Mouse (Mus musculus): ENCODE results near the gene Stat5a. TPM values are rescaled to one million over a fixed set of nuclear protein-coding genes. Genes with fewer than 3 reads are reported as not detected.
A peak's percentile ranks its signal among the peaks of the same experiment; 100 is the strongest.

Gene Stat5a
- total and polyA plus RNA-seq, 3 experiments: 17.5 to 23.6 (median 23.0) TPM

- H3K4me1 ChIP-seq (ENCODE audit: control insufficient read depth in 1 of 2, insufficient read depth in 2 of 2): peaks cover 6 to 32% of the 10 kb centered on the region in 2 experiments
- DNase-seq (ENCODE audit: extremely low read depth): no peak
- in situ Hi-C loops (cut with MboI; ENCODE audit: low pct_ligation_motif_present, low pct_unique_long_range_greater_than_20kb, low sequenced_read_pairs) (no loop called here), dilution Hi-C loops (cut with MboI; ENCODE audit: extremely low pct_ligation_motif_present, extremely low pct_unique_long_range_greater_than_20kb, low sequenced_read_pairs) (no loop called here)
- no peak overlapping the region for H3K4me2 ChIP-seq (ENCODE audit: insufficient read depth, low read depth, poor library complexity, severe bottlenecking)
- H3K4me3 ChIP-seq (replicated peaks in 1 of 3; ENCODE audit: low read depth in 2 of 3, low read length in 2 of 3, poor library complexity in 1 of 3): no peak overlapping the region
- peaks cover 37 to 81% of the 10 kb centered on the region in 2 experiments for H3K36me3 ChIP-seq (replicated peaks in 1 of 2; ENCODE audit: control insufficient read depth in 1 of 2, insufficient read depth in 1 of 2, low read length in 1 of 2)
- H3K27me3 ChIP-seq (replicated peaks): no peaks in the 10 kb centered on the region
- TF ChIP-seq CHD2 (IDR thresholded peaks at IDR 0.05; ENCODE audit: low read length) (no peak), JUND (conservative IDR thresholded peaks at IDR 0.05; ENCODE audit: low read depth, low read length) (no peak), ZNF384 (IDR thresholded peaks at IDR 0.05; ENCODE audit: low read depth, low read length) (no peak), ELF1 (IDR thresholded peaks at IDR 0.05; ENCODE audit: low read depth, low read length) (no peak), TCF12 (IDR thresholded peaks at IDR 0.05; ENCODE audit: low read depth, low read length) (no peak), MXI1 (IDR thresholded peaks at IDR 0.05; ENCODE audit: low read depth, low read length) (no peak), SMC3 (IDR thresholded peaks at IDR 0.05; ENCODE audit: low read depth, low read length) (no peak), NRF1 (IDR thresholded peaks at IDR 0.05; ENCODE audit: low read depth, low read length) (no peak), USF2 (conservative IDR thresholded peaks at IDR 0.05; ENCODE audit: low read depth, low read length) (no peak), ZMIZ1 (IDR thresholded peaks at IDR 0.05; ENCODE audit: low read depth, low read length) (no peak), USF1 (IDR thresholded peaks at IDR 0.05; ENCODE audit: low read depth, low read length) (no peak), PAX5 (IDR thresholded peaks at IDR 0.05; ENCODE audit: low read length) (no peak), HCFC1 (IDR thresholded peaks at IDR 0.05; ENCODE audit: low read depth, low read length) (no peak), MAZ (IDR thresholded peaks at IDR 0.05; ENCODE audit: low read depth, low read length) (no peak), MEF2A (IDR thresholded peaks at IDR 0.05; ENCODE audit: borderline replicate concordance, low read depth, low read length) (peak; percentile 89), UBTF (IDR thresholded peaks at IDR 0.05; ENCODE audit: low read depth, low read length) (no peak), MAX (IDR thresholded peaks at IDR 0.05; ENCODE audit: low read length) (0 out of 2 replicates have a peak, but pooled peaks have one; percentile 31), BHLHE40 (IDR thresholded peaks at IDR 0.05; ENCODE audit: low read depth, low read length) (peak; percentile 45), POLR2AphosphoS2 (IDR thresholded peaks at IDR 0.05; ENCODE audit: low read depth, low read length) (no peak)
- no peak overlapping the region for H3K9ac ChIP-seq (ENCODE audit: insufficient read depth, low read depth)
- H3K27ac ChIP-seq (ENCODE audit: insufficient read depth, low read depth): no peak overlapping the region
- H3K9me3 ChIP-seq (replicated peaks; ENCODE audit: low read length): peaks cover 6% of the 10 kb centered on the region
- H3K79me2 ChIP-seq (replicated peaks; ENCODE audit: control insufficient read depth, extremely low read depth, insufficient read depth, poor library complexity, severe bottlenecking): peaks cover 5% of the 10 kb centered on the region; the same call in 1 of the 2 replicates
These were observed 53.4 kb downstream of the Stat5a start for GRCm38 (mm10) chr11:100912401-100913155.

GRCm38 (mm10) chr11:100914415-100914814 lies 55.3 kb downstream of the Stat5a start:
- H3K27me3 ChIP-seq (replicated peaks): no peaks in the 10 kb centered on the region
- TF ChIP-seq USF1 (IDR thresholded peaks at IDR 0.05; ENCODE audit: low read depth, low read length): no peak
- no peak for TF ChIP-seq BHLHE40 (IDR thresholded peaks at IDR 0.05; ENCODE audit: low read depth, low read length)
- no peak for TF ChIP-seq POLR2AphosphoS2 (IDR thresholded peaks at IDR 0.05; ENCODE audit: low read depth, low read length)
- no peak for TF ChIP-seq RAD21 (IDR thresholded peaks at IDR 0.05; ENCODE audit: low read depth, low read length)
- TF ChIP-seq NELFE (IDR thresholded peaks at IDR 0.05; ENCODE audit: low read depth, low read length): no peak
- no peak for TF ChIP-seq KAT2A (IDR thresholded peaks at IDR 0.05; ENCODE audit: insufficient replicate concordance, low read length)
- no peak for TF ChIP-seq MXI1 (IDR thresholded peaks at IDR 0.05; ENCODE audit: low read depth, low read length)
- no peak for TF ChIP-seq USF2 (conservative IDR thresholded peaks at IDR 0.05; ENCODE audit: low read depth, low read length)
- TF ChIP-seq E2F4 (IDR thresholded peaks at IDR 0.05; ENCODE audit: insufficient replicate concordance, low read depth, low read length): no peak
- TF ChIP-seq ETS1 (conservative IDR thresholded peaks at IDR 0.05; ENCODE audit: low read depth, low read length): no peak
- H3K79me2 ChIP-seq (replicated peaks; ENCODE audit: control insufficient read depth, extremely low read depth, insufficient read depth, poor library complexity, severe bottlenecking): peaks cover 5% of the 10 kb centered on the region; the same call in 1 of the 2 replicates
- dilution Hi-C loops (cut with MboI; ENCODE audit: extremely low pct_ligation_motif_present, extremely low pct_unique_long_range_greater_than_20kb, low sequenced_read_pairs) (no loop called here), in situ Hi-C loops (cut with MboI; ENCODE audit: low pct_ligation_motif_present, low pct_unique_long_range_greater_than_20kb, low sequenced_read_pairs) (no loop called here)
- H3K36me3 ChIP-seq (replicated peaks in 1 of 2; ENCODE audit: control insufficient read depth in 1 of 2, insufficient read depth in 1 of 2, low read length in 1 of 2): peaks cover 36 to 83% of the 10 kb centered on the region in 2 experiments
- no peak for DNase-seq (ENCODE audit: extremely low read depth)
- no peak overlapping the region for H3K27ac ChIP-seq (ENCODE audit: insufficient read depth, low read depth)
- peaks cover 6 to 32% of the 10 kb centered on the region in 2 experiments for H3K4me1 ChIP-seq (ENCODE audit: control insufficient read depth in 1 of 2, insufficient read depth in 2 of 2)
- no peak overlapping the region for H3K9ac ChIP-seq (ENCODE audit: insufficient read depth, low read depth)
- H3K4me2 ChIP-seq (ENCODE audit: insufficient read depth, low read depth, poor library complexity, severe bottlenecking): no peak overlapping the region
- peaks cover 6% of the 10 kb centered on the region for H3K9me3 ChIP-seq (replicated peaks; ENCODE audit: low read length)
- H3K4me3 ChIP-seq (replicated peaks in 1 of 3; ENCODE audit: low read depth in 2 of 3, low read length in 2 of 3, poor library complexity in 1 of 3): no peak overlapping the region
